Mouse (Mus musculus) liver, adult 2 months (tissue): ENCODE measurements at regions not wholly inside any gene's neighbourhood (a gene's known extent, or its start where the extent isn't known, plus 50 kb on each side); places are given as distances from the start of the nearest gene placed in this dataset.

Source experiments
- CTCF ChIP-seq: fragments of 200-500 bp; IDR thresholded peaks from 2 replicates; pipeline ENCODE4 v1.5.1; 2011; ENCODE audit warnings: low read depth, low read length, control low read depth
- POLR2A ChIP-seq: fragments of 200-500 bp; IDR thresholded peaks from 2 replicates; pipeline ENCODE4 v1.6.1; 2011; ENCODE audit warnings: low read length, control low read depth; ENCODE audit not compliant: insufficient read depth; ENCODE audit errors: extremely low read depth

DNA sequence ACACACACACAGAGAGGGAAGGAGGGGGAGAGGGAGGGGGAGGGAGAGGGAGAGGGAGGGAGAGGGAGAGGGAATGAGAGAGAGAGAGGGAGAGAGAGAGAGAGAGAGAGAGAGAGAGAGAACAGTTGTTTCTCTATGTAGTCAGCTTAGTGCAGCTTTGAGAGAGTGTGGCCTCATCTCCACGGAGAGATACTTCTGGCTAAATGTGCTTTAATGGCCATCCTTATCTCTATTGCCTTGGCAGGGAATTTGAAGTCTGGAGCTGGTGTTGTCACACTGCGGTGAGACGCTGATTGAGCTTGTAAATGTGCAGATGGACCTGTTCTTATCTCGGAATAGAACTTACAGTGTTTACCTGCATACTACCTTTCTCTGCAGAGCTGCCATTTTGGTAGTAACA lies 160.9 kb upstream of the Arglu1 start:
- no peak for TF ChIP-seq CTCF
- TF ChIP-seq POLR2A = no peak
